Mouse (Mus musculus) ES-E14 (cell line): ENCODE data around the gene Mettl11b. TPM values are rescaled to one million over a fixed set of nuclear protein-coding genes. Genes with fewer than 3 reads are reported as not detected.

Experiments used
- DNase-seq: peaks from one replicate; pipeline ENCODE4 v3.0.0-alpha.2; 2013; ENCODE audit warnings: low read depth, low spot score
- H3K27ac ChIP-seq: 2 replicates; pipeline ENCODE4 v1.5.1; 2012; ENCODE audit warnings: low read depth, mild to moderate bottlenecking, low read length, moderate library complexity, mixed read lengths; ENCODE audit not compliant: poor library complexity, insufficient read depth, severe bottlenecking
- H3K36me3 ChIP-seq: 2 replicates; pipeline ENCODE4 v1.6.1; 2012; ENCODE audit warnings: mild to moderate bottlenecking, low read length, moderate library complexity, mixed read lengths; ENCODE audit not compliant: control insufficient read depth, poor library complexity, insufficient read depth, severe bottlenecking
- H3K4me1 ChIP-seq, 2 experiments: fragments of 150-350 bp in 1 of 2; sonication (generic) in 1 of 2; 2 replicates each; pipeline ENCODE4 v1.6.1; 2012; ENCODE audit warnings: low read length in 2 of 2, mild to moderate bottlenecking in 1 of 2, mixed read lengths in 1 of 2; ENCODE audit not compliant: control insufficient read depth in 2 of 2, insufficient read depth in 2 of 2, poor library complexity in 1 of 2
- H3K4me3 ChIP-seq, 2 experiments: fragments of 150-350 bp in 1 of 2; sonication (generic) in 1 of 2; 2 replicates each; pipeline ENCODE4 v1.5.1; 2012; ENCODE audit warnings: low read length in 2 of 2, low read depth in 1 of 2, mild to moderate bottlenecking in 1 of 2, mixed read lengths in 1 of 2; ENCODE audit not compliant: insufficient read depth in 1 of 2, poor library complexity in 1 of 2, severe bottlenecking in 1 of 2
- H3K9ac ChIP-seq: 2 replicates; pipeline ENCODE4 v1.6.1; 2012; ENCODE audit warnings: low read depth, mild to moderate bottlenecking, low read length, mixed read lengths; ENCODE audit not compliant: poor library complexity, insufficient read depth, severe bottlenecking
- H3K9me3 ChIP-seq: fragments of 150-350 bp; sonication (generic); 2 replicates; pipeline ENCODE4 v1.6.1; 2012; ENCODE audit warnings: low read depth, mild to moderate bottlenecking, low read length; ENCODE audit not compliant: control insufficient read depth, insufficient read depth
- CHD2 ChIP-seq: IDR thresholded peaks from 2 replicates; pipeline ENCODE4 v1.6.1; 2014; ENCODE audit warnings: mild to moderate bottlenecking, low read depth, low read length, inconsistent platforms
- HCFC1 ChIP-seq: IDR thresholded peaks from 2 replicates; pipeline ENCODE4 v1.6.1; 2012; ENCODE audit warnings: low read length, inconsistent platforms, borderline replicate concordance; ENCODE audit not compliant: insufficient read depth
- MAFK ChIP-seq: IDR thresholded peaks from 2 replicates; pipeline ENCODE4 v1.6.1; 2014; ENCODE audit warnings: mild to moderate bottlenecking, low read depth, low read length, inconsistent platforms; ENCODE audit not compliant: insufficient read depth
- ZC3H11A ChIP-seq: IDR thresholded peaks from 2 replicates; pipeline ENCODE4 v1.6.1; 2012; ENCODE audit warnings: low read depth, mild to moderate bottlenecking, inconsistent platforms, low read length, borderline replicate concordance
- ZNF384 ChIP-seq: IDR thresholded peaks from 2 replicates; pipeline ENCODE4 v1.6.1; 2012; ENCODE audit warnings: low read depth, low read length, inconsistent platforms
- in situ Hi-C, 2 experiments: fragments of 600-800 bp; cut with MboI; formaldehyde crosslinking; loops; one replicate each; pipeline ENCODE4 v1.15.1; 2025; ENCODE audit warnings: low sequenced_read_pairs in 2 of 2, inconsistent platforms in 1 of 2; ENCODE audit not compliant: unreplicated experiment in 2 of 2
- total RNA-seq: library from RNA; depleted of rRNA; stranded (reverse); fragments of 300-350 nt; gene quantifications from 2 replicates; pipeline ENCODE4 v1.2.3, GENCODE M21; 2012

The Mettl11b gene
- total RNA-seq, 1 experiment, result not detected

- no peak overlapping the region for H3K27ac ChIP-seq
- H3K9ac ChIP-seq, result no peak overlapping the region
- no peak overlapping the region for H3K4me3 ChIP-seq
- no peak for TF ChIP-seq CHD2
- no peak for TF ChIP-seq HCFC1
- in situ Hi-C loops, result no loop called here
- H3K9me3 ChIP-seq, result no peaks in the 10 kb centered on the region
- no peaks in the 10 kb centered on the region for H3K4me1 ChIP-seq
- no peak for DNase-seq
- no peaks in the 10 kb centered on the region for H3K36me3 ChIP-seq
Measured at GRCm38 (mm10) chr1:163699702-163700101, 25.3 kb downstream of the Mettl11b start.

DNA sequence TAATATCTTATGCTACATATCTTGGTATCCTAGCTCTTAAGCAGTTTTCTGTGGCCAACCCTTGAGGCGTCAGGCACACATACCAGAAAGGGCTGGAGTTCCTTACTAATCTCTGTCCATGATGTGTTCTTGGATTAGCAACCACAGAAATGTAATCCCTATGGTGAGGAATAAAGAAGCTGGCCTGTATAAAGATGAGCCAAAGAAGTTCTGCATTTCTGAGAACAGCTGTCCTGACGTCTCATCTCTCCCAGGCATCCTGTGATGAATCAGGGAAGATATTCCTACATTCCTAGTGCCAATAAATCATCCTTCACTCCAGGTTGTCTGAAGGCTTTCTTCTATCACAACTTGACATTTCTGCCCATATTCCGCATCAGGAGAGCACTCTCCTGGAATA, 33.2 kb downstream of the Mettl11b start:
- in situ Hi-C loops, result no loop called here
- Histone ChIP-seq H3K9ac (no peak overlapping the region), H3K9me3 (no peaks in the 10 kb centered on the region), H3K27ac (no peak overlapping the region), H3K4me1 (no peaks in the 10 kb centered on the region), H3K36me3 (no peaks in the 10 kb centered on the region), H3K4me3 (no peak overlapping the region)
- TF ChIP-seq HCFC1, result no peak
- no peak for TF ChIP-seq CHD2
- TF ChIP-seq ZC3H11A, result no peak
- no peak for TF ChIP-seq MAFK
- TF ChIP-seq ZNF384, result no peak
- no peak for DNase-seq

DNA sequence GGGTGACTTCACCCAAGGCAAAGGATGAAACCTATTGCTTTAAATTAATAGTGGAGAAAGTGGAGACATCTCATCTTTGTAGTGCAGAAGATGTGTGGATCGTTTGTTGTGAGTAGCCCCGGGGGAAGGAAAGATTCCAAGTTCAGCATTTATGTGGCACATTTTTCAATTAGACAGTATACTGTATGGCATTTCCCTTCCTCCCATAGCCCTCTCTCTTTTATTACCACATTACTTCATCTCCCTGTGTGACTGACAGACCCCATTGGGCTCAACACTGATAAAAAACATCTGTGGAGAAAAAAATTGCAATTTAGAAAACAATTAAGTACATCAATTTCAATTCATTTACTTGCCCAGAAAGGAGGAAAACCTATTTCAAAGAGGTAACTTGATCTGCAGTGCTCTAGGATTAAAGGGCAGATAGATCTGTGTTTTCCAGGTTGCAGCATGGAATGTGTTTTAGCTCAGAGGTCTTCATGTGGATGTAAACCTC, 42.0 kb downstream of the Mettl11b start:
- DNase-seq, result no peak
- in situ Hi-C loops, result no loop called here
- H3K4me1 ChIP-seq, result no peaks in the 10 kb centered on the region
- no peaks in the 10 kb centered on the region for H3K9me3 ChIP-seq
- no peak overlapping the region for H3K27ac ChIP-seq
- TF ChIP-seq MAFK (no peak), CHD2 (no peak), ZC3H11A (no peak), HCFC1 (no peak), ZNF384 (no peak)
- no peak overlapping the region for H3K4me3 ChIP-seq
- no peak overlapping the region for H3K9ac ChIP-seq
- no peaks in the 10 kb centered on the region for H3K36me3 ChIP-seq

- no peak for DNase-seq
- H3K4me3 ChIP-seq, result no peak overlapping the region
- no peaks in the 10 kb centered on the region for H3K9me3 ChIP-seq
- H3K9ac ChIP-seq, result no peak overlapping the region
- TF ChIP-seq HCFC1 (no peak), ZNF384 (no peak), CHD2 (no peak), ZC3H11A (no peak), MAFK (no peak)
- in situ Hi-C loops, result no loop called here
- H3K27ac ChIP-seq, result no peak overlapping the region
- no peaks in the 10 kb centered on the region for H3K4me1 ChIP-seq
- H3K36me3 ChIP-seq, result no peaks in the 10 kb centered on the region
Measured at GRCm38 (mm10) chr1:163682127-163682526, 42.9 kb downstream of the Mettl11b start.

DNA sequence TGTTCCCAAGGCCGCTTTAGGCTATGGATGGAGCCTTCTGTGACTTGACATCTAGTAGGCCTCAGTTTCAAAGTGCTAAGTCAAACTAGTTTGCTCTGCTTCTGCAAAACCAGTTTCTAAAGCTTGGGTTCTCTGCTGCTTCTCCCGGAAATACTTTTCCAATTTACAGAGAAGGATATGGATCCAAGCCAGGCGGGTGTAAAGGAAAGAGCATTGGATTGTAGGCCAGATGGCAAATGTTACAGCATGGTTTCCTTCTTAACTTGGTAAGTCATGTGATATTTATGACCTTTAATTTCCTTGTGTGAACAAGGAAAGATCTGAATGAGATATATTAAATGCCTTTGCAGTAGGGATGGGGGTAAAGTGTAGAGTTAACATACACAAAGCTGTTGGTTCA, 52.2 kb downstream of the Mettl11b start:
- TF ChIP-seq CHD2 (no peak), MAFK (no peak), HCFC1 (no peak), ZNF384 (no peak)
- Histone ChIP-seq H3K9ac (no peak overlapping the region), H3K4me3 (no peak overlapping the region), H3K36me3 (no peaks in the 10 kb centered on the region), H3K27ac (no peak overlapping the region), H3K4me1 (no peaks in the 10 kb centered on the region), H3K9me3 (no peaks in the 10 kb centered on the region)
- in situ Hi-C loops, result no loop called here
- DNase-seq, result no peak
